Mouse (Mus musculus): ENCODE data around the gene Rit1. TPM values are rescaled to one million over a fixed set of nuclear protein-coding genes. Genes with fewer than 3 reads are reported as not detected.
A peak's percentile ranks its signal among the peaks of the same experiment; 100 is the strongest.

Rit1 gene
- total and polyA plus RNA-seq, 3 experiments = 18.4 to 28.7 (median 23.7) TPM

- no peak overlapping the region for H3K27ac ChIP-seq (ENCODE audit: insufficient read depth, low read depth)
- H3K4me3 ChIP-seq (replicated peaks in 1 of 3; ENCODE audit: low read depth in 2 of 3, low read length in 2 of 3, poor library complexity in 1 of 3) = no peak overlapping the region
- H3K9ac ChIP-seq (ENCODE audit: insufficient read depth, low read depth) = no peak overlapping the region
- dilution Hi-C loops (cut with MboI; ENCODE audit: extremely low pct_ligation_motif_present, extremely low pct_unique_long_range_greater_than_20kb, low sequenced_read_pairs) (no loop called here), in situ Hi-C loops (cut with MboI; ENCODE audit: low pct_ligation_motif_present, low pct_unique_long_range_greater_than_20kb, low sequenced_read_pairs) (loop anchor here (5.0 to 25.0 kb wide), 3 partner anchors 38 to 173 kb away; no protein-coding TSS in a partner anchor)
- no peak overlapping the region for H3K4me2 ChIP-seq (ENCODE audit: insufficient read depth, low read depth, poor library complexity, severe bottlenecking)
- H3K79me2 ChIP-seq (replicated peaks; ENCODE audit: control insufficient read depth, extremely low read depth, insufficient read depth, poor library complexity, severe bottlenecking) = peaks cover 60% of the 10 kb centered on the region
- H3K27me3 ChIP-seq (replicated peaks) = no peaks in the 10 kb centered on the region
- peaks cover 0 to 17% of the 10 kb centered on the region in 2 experiments; a peak in 2 of 4 replicates for H3K4me1 ChIP-seq (ENCODE audit: control insufficient read depth in 1 of 2, insufficient read depth in 2 of 2)
- no peak for DNase-seq (ENCODE audit: extremely low read depth)
- TF ChIP-seq ZNF384 (IDR thresholded peaks at IDR 0.05; ENCODE audit: low read depth, low read length) (no peak), SIN3A (IDR thresholded peaks at IDR 0.05; ENCODE audit: low read length) (no peak), POLR2A (IDR thresholded peaks at IDR 0.05; ENCODE audit: low read depth, low read length) (no peak), ELF1 (IDR thresholded peaks at IDR 0.05; ENCODE audit: low read depth, low read length) (no peak), MYC (IDR thresholded peaks at IDR 0.05; ENCODE audit: low read depth, low read length) (no peak), RCOR1 (conservative IDR thresholded peaks at IDR 0.05; ENCODE audit: low read depth, low read length) (no peak), RAD21 (IDR thresholded peaks at IDR 0.05; ENCODE audit: low read depth, low read length) (no peak), MXI1 (IDR thresholded peaks at IDR 0.05; ENCODE audit: low read depth, low read length) (no peak), MAFK (IDR thresholded peaks at IDR 0.05; ENCODE audit: insufficient replicate concordance, low read length) (no peak), NRF1 (IDR thresholded peaks at IDR 0.05; ENCODE audit: low read depth, low read length) (no peak), JUND (conservative IDR thresholded peaks at IDR 0.05; ENCODE audit: low read depth, low read length) (no peak), CTCF (conservative IDR thresholded peaks at IDR 0.05 in 1 of 2, IDR thresholded peaks at IDR 0.05 in 1 of 2; ENCODE audit: low read depth in 2 of 2, low read length in 2 of 2) (no peak), UBTF (IDR thresholded peaks at IDR 0.05; ENCODE audit: low read depth, low read length) (no peak)
- H3K36me3 ChIP-seq (replicated peaks in 1 of 2; ENCODE audit: control insufficient read depth in 1 of 2, insufficient read depth in 1 of 2, low read length in 1 of 2) = peaks cover 43 to 61% of the 10 kb centered on the region in 2 experiments
- H3K9me3 ChIP-seq (replicated peaks; ENCODE audit: low read length) = no peaks in the 10 kb centered on the region
These were observed 27.6 kb upstream of the Rit1 start for GRCm38 (mm10) chr3:88689079-88689478.

- Histone ChIP-seq H3K4me1 (ENCODE audit: control insufficient read depth in 1 of 2, insufficient read depth in 2 of 2) (no peaks in the 10 kb centered on the region), H3K79me2 (replicated peaks; ENCODE audit: control insufficient read depth, extremely low read depth, insufficient read depth, poor library complexity, severe bottlenecking) (peaks cover 28% of the 10 kb centered on the region), H3K4me3 (replicated peaks in 1 of 3; ENCODE audit: low read depth in 2 of 3, low read length in 2 of 3, poor library complexity in 1 of 3) (no peak overlapping the region), H3K27me3 (replicated peaks) (no peaks in the 10 kb centered on the region), H3K4me2 (ENCODE audit: insufficient read depth, low read depth, poor library complexity, severe bottlenecking) (no peak overlapping the region), H3K27ac (ENCODE audit: insufficient read depth, low read depth) (no peak overlapping the region), H3K9ac (ENCODE audit: insufficient read depth, low read depth) (no peak overlapping the region), H3K36me3 (replicated peaks in 1 of 2; ENCODE audit: control insufficient read depth in 1 of 2, insufficient read depth in 1 of 2, low read length in 1 of 2) (peaks cover 77 to 93% of the 10 kb centered on the region in 2 experiments), H3K9me3 (replicated peaks; ENCODE audit: low read length) (no peaks in the 10 kb centered on the region)
- no peak for TF ChIP-seq JUN (IDR thresholded peaks at IDR 0.05; ENCODE audit: insufficient read depth, low read depth, low read length)
- peak in 1 of 2 experiments; percentile 24; a peak in 1 of 4 replicates for TF ChIP-seq CTCF (conservative IDR thresholded peaks at IDR 0.05 in 1 of 2, IDR thresholded peaks at IDR 0.05 in 1 of 2; ENCODE audit: low read depth in 2 of 2, low read length in 2 of 2)
- no peak for TF ChIP-seq MXI1 (IDR thresholded peaks at IDR 0.05; ENCODE audit: low read depth, low read length)
- 0 out of 2 replicates have a peak, but pooled peaks have one; percentile 35 for TF ChIP-seq POLR2AphosphoS2 (IDR thresholded peaks at IDR 0.05; ENCODE audit: low read depth, low read length)
- no peak for TF ChIP-seq BHLHE40 (IDR thresholded peaks at IDR 0.05; ENCODE audit: low read depth, low read length)
- no peak for TF ChIP-seq HCFC1 (IDR thresholded peaks at IDR 0.05; ENCODE audit: low read depth, low read length)
- no peak for TF ChIP-seq RAD21 (IDR thresholded peaks at IDR 0.05; ENCODE audit: low read depth, low read length)
- TF ChIP-seq RCOR1 (conservative IDR thresholded peaks at IDR 0.05; ENCODE audit: low read depth, low read length) = no peak
- no peak for TF ChIP-seq USF2 (conservative IDR thresholded peaks at IDR 0.05; ENCODE audit: low read depth, low read length)
- no peak for TF ChIP-seq MAZ (IDR thresholded peaks at IDR 0.05; ENCODE audit: low read depth, low read length)
- in situ Hi-C loops (cut with MboI; ENCODE audit: low pct_ligation_motif_present, low pct_unique_long_range_greater_than_20kb, low sequenced_read_pairs) (loop anchor here (25.0 kb wide), 1 partner anchor 167 kb away; no protein-coding TSS in a partner anchor), dilution Hi-C loops (cut with MboI; ENCODE audit: extremely low pct_ligation_motif_present, extremely low pct_unique_long_range_greater_than_20kb, low sequenced_read_pairs) (no loop called here)
- DNase-seq (ENCODE audit: extremely low read depth) = no peak
These were observed 21.1 kb upstream of the Rit1 start for GRCm38 (mm10) chr3:88695545-88695944.

Measured in CH12.LX (cell line).